Mouse (Mus musculus) lung, postnatal 25 days (tissue): ENCODE results near the gene Sparcl1.

ENCODE experiments used
- DNase-seq: peaks from one replicate; pipeline ENCODE4 v3.0.0; 2022; ENCODE audit warnings: low spot score

The Sparcl1 gene

GRCm38 (mm10) chr5:104110171-104110920, 3.2 kb downstream of the Sparcl1 start:
- no peak for DNase-seq

- peak; percentile 37 for DNase-seq
Observed at GRCm38 (mm10) chr5:104109516-104109915, 4.0 kb downstream of the Sparcl1 start.

- DNase-seq = no peak
Observed at GRCm38 (mm10) chr5:104108879-104109369, 4.6 kb downstream of the Sparcl1 start.

GRCm38 (mm10) chr5:104108127-104108875, 5.2 kb downstream of the Sparcl1 start:
- no peak for DNase-seq

- no peak for DNase-seq
Observed at GRCm38 (mm10) chr5:104104111-104104510, 9.4 kb downstream of the Sparcl1 start.

- no peak for DNase-seq
Observed at GRCm38 (mm10) chr5:104103171-104103570, 10.4 kb downstream of the Sparcl1 start.

- DNase-seq = no peak
Observed at GRCm38 (mm10) chr5:104101678-104102531, 11.6 kb downstream of the Sparcl1 start.

- DNase-seq = peak; percentile 69
Observed at GRCm38 (mm10) chr5:104096078-104096938, 17.2 kb downstream of the Sparcl1 start.

- DNase-seq = peak; percentile 63
Observed at GRCm38 (mm10) chr5:104095416-104096077, 18.0 kb downstream of the Sparcl1 start.

GRCm38 (mm10) chr5:104089751-104090150, 23.8 kb downstream of the Sparcl1 start:
- DNase-seq = no peak

GRCm38 (mm10) chr5:104085366-104085765, 28.2 kb downstream of the Sparcl1 start:
- no peak for DNase-seq

- DNase-seq = no peak
Observed at GRCm38 (mm10) chr5:104080736-104081135, 32.8 kb downstream of the Sparcl1 start.

GRCm38 (mm10) chr5:104077508-104077907, 36.0 kb downstream of the Sparcl1 start, which contains the start of gene Gm17660:
TSS of gene Gm17660 (minus strand) at chr5:104077608.
- no peak for DNase-seq

GRCm38 (mm10) chr5:104076361-104076760, 37.2 kb downstream of the Sparcl1 start:
- no peak for DNase-seq

- peak; percentile 67 for DNase-seq
Observed at GRCm38 (mm10) chr5:104074388-104074787, 39.1 kb downstream of the Sparcl1 start.

GRCm38 (mm10) chr5:104073602-104074001, 39.9 kb downstream of the Sparcl1 start:
- no peak for DNase-seq

GRCm38 (mm10) chr5:104072272-104072886, 41.2 kb downstream of the Sparcl1 start:
- no peak for DNase-seq

GRCm38 (mm10) chr5:104071048-104071447, 42.5 kb downstream of the Sparcl1 start:
- DNase-seq = no peak

- DNase-seq = no peak
Observed at GRCm38 (mm10) chr5:104068751-104069150, 44.8 kb downstream of the Sparcl1 start.
